ENCODE assay signal across 19 mouse cellular contexts in the genomic region with DNA sequence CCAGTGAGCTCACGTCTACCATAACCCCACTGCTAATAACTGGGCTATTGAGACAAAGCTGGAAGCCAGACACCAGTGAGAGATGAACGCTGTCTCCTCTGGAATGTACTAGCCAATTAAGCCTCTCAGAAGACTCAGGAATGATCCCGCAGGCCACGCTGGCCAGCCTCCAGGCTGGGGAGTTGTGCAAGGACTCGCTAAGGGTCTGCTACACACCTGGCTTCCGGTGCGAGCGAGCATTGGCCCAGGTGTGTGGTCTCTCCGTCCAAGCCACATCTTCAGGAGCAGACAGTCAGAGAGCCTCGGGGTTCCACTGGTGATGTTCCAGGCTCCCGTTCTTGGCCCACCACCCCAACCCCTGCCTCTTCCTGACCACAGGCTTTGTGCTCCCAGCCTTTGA. TPM values are rescaled to one million over a fixed set of nuclear protein-coding genes. Genes with fewer than 3 reads are reported as not detected.
A peak's percentile ranks its signal among the peaks of the same experiment; 100 is the strongest.
DNase-seq lines count a peak whose midpoint lies in the region; ATAC-seq and TF ChIP-seq lines count a peak whose summit lies in the region.
"Had no signal": no experiment of that assay in that cellular context is flagged by ENCODE, and none has a peak within 500 bp of the region (broad histone marks: within the 10 kb centered on the region; RNA-seq: fewer than 3 reads in every experiment).

No protein-coding gene starts in this region.

- CTCF ChIA-PET in Patski (lab: Charles Lee), result interaction anchor here (1.6 to 4.0 kb wide), 2 partner anchors 106 to 144 kb away, joined by 4 to 24 read pairs; no protein-coding TSS in a partner anchor

- no peak overlapping the region for H3K4me3 ChIP-seq in lung, embryonic 15.5 days
- H3K4me3 ChIP-seq in limb, embryonic 12.5 days (replicated peaks), result no peak overlapping the region
- H3K4me3 ChIP-seq: layer of hippocampus, adult 2 months; limb, embryonic 13.5 days; neural tube, embryonic 12.5 days; stomach, embryonic 15.5 days had no signal

- no peak overlapping the region for H3K4me2 ChIP-seq in lung, embryonic 15.5 days
- no peak overlapping the region for H3K4me2 ChIP-seq in limb, embryonic 12.5 days
- H3K4me2 ChIP-seq: limb, embryonic 13.5 days; lung, embryonic 14.5 days; neural tube, embryonic 12.5 days; stomach, embryonic 15.5 days had no signal

- no peak for TF ChIP-seq CTCF in Patski (IDR thresholded peaks at IDR 0.05)

- peak; percentile 30 for DNase-seq in embryo, embryonic 10 days (ENCODE audit: low spot score)
- DNase-seq in embryo, embryonic 11 days, result no peak
- no peak for DNase-seq in lung, postnatal 36 days
- no peak for DNase-seq in Patski (ENCODE audit: low read depth, low spot score)
- no peak for DNase-seq in cerebellum, adult 9-10 months
- DNase-seq: cerebellum, adult 11 months; cerebellum, postnatal 10 days; gastrocnemius, postnatal 36 days; thymus, postnatal 25 days had no signal

- H3K9me3 ChIP-seq in lung, embryonic 15.5 days, result no peaks in the 10 kb centered on the region
- H3K9me3 ChIP-seq in limb, embryonic 12.5 days, result no peaks in the 10 kb centered on the region
- H3K9me3 ChIP-seq: limb, embryonic 13.5 days; neural tube, embryonic 12.5 days; stomach, embryonic 15.5 days had no signal

- POLR2A ChIA-PET in Patski (lab: Charles Lee), result no interaction called here

- in situ Hi-C loops in Patski (cut with MboI; ENCODE audit: low pct_unique_long_range_greater_than_20kb), result no loop called here

- peak overlapping the region; percentile 4; the same call in 1 of the 2 replicates for H3K9ac ChIP-seq in lung, embryonic 15.5 days
- H3K9ac ChIP-seq in limb, embryonic 12.5 days (replicated peaks), result no peak overlapping the region
- H3K9ac ChIP-seq: limb, embryonic 13.5 days; liver, embryonic 14.5 days; lung, embryonic 14.5 days; neural tube, embryonic 12.5 days; stomach, embryonic 15.5 days had no signal

- WGBS in lung, embryonic 15.5 days, result 55% methylated on average over 11 of the region's 11 CpGs
- 57% methylated on average over 11 of the region's 11 CpGs for WGBS in limb, embryonic 12.5 days

- H3K4me1 ChIP-seq in lung, embryonic 15.5 days, result peaks cover 5% of the 10 kb centered on the region; the same call in 1 of the 2 replicates
- peaks cover 21% of the 10 kb centered on the region for H3K4me1 ChIP-seq in limb, embryonic 12.5 days (replicated peaks)
- H3K4me1 ChIP-seq: stomach, embryonic 15.5 days had no signal

- ATAC-seq in lung, embryonic 15.5 days (ENCODE audit: borderline replicate concordance, extremely low read depth, low FRiP score, low TSS enrichment), result no peak
- peak; percentile 51 for ATAC-seq in Patski
- ATAC-seq in limb, embryonic 12.5 days (ENCODE audit: insufficient number of reproducible peaks, insufficient read depth, low FRiP score, low TSS enrichment, low read depth), result no peak
- ATAC-seq: hindbrain, postnatal 0 days; intestine, postnatal 0 days had no signal

- H3K27me3 ChIP-seq in lung, embryonic 15.5 days, result no peaks in the 10 kb centered on the region
- H3K27me3 ChIP-seq in Patski, result no peaks in the 10 kb centered on the region
- H3K27me3 ChIP-seq in limb, embryonic 12.5 days, result peaks cover 7% of the 10 kb centered on the region; the same call in 1 of the 2 replicates
- H3K27me3 ChIP-seq: limb, embryonic 13.5 days; neural tube, embryonic 12.5 days; stomach, embryonic 15.5 days had no signal

- no peaks in the 10 kb centered on the region for H3K36me3 ChIP-seq in lung, embryonic 15.5 days
- H3K36me3 ChIP-seq in limb, embryonic 12.5 days, result no peaks in the 10 kb centered on the region
- H3K36me3 ChIP-seq: limb, embryonic 13.5 days; neural tube, embryonic 12.5 days; stomach, embryonic 15.5 days had no signal

- H3K27ac ChIP-seq in lung, embryonic 15.5 days, result no peak overlapping the region
- 0 out of 2 replicates have a peak overlapping the region, but pooled peaks have one; percentile 17 for H3K27ac ChIP-seq in limb, embryonic 12.5 days
- H3K27ac ChIP-seq: hindbrain, postnatal 0 days; layer of hippocampus, adult 2 months; limb, embryonic 13.5 days; liver, embryonic 14.5 days; neural tube, embryonic 12.5 days; stomach, embryonic 15.5 days had no signal

RNA-seq across cellular contexts. Expression of gene Tmem106c, which starts 7.6 kb away (rescaled TPM):
- 41.4 and 45.7 TPM in 2 replicates for polyA plus RNA-seq in lung, embryonic 15.5 days (2015; fragmentation: Nextera tagmentation; extraction: Ambion mirVana)
- 118 TPM for polyA plus RNA-seq in Patski (2021)
- polyA plus RNA-seq in limb, embryonic 12.5 days (2016; fragmentation: Nextera tagmentation; extraction: Ambion mirVana), result 30.9 and 33.9 TPM in 2 replicates

RNA-seq across cellular contexts. Expression of gene Vdr, which starts 46.0 kb away (rescaled TPM):
- 0.52 and 0.81 TPM in 2 replicates for polyA plus RNA-seq in lung, embryonic 15.5 days (2015; fragmentation: Nextera tagmentation; extraction: Ambion mirVana)
- 47.9 TPM for polyA plus RNA-seq in Patski (2021)
- polyA plus RNA-seq in limb, embryonic 12.5 days (2016; fragmentation: Nextera tagmentation; extraction: Ambion mirVana), result 0.24 and 0.42 TPM in 2 replicates

RNA-seq across cellular contexts. Expression of gene Col2a1, which starts 48.1 kb away (rescaled TPM):
- polyA plus RNA-seq in lung, embryonic 15.5 days (2015; fragmentation: Nextera tagmentation; extraction: Ambion mirVana), result 19.1 and 20.1 TPM in 2 replicates
- 0.54 TPM for polyA plus RNA-seq in Patski (2021)
- polyA plus RNA-seq in limb, embryonic 12.5 days (2016; fragmentation: Nextera tagmentation; extraction: Ambion mirVana), result 431 and 545 TPM in 2 replicates

Comparison
In these comparisons a context has a peak if more than half of its experiments do, and no peak if none do; other contexts are left out.
1. RNA of gene Vdr, which starts 46.0 kb away (polyA plus RNA-seq): 47.9 TPM in Patski (single experiment); 0.52 to 0.81 TPM in lung, embryonic 15.5 days and 0.24 to 0.42 TPM in limb, embryonic 12.5 days; every median in the first group is over 10 times any median in the second.
2. RNA of gene Col2a1, which starts 48.1 kb away (polyA plus RNA-seq): 431 to 545 TPM in limb, embryonic 12.5 days; 19.1 to 20.1 TPM in lung, embryonic 15.5 days and 0.54 TPM in Patski (single experiment); every median in the first group is over 10 times any median in the second.